Mouse (Mus musculus): Measurements from ENCODE around the gene Olfr1094.

The Olfr1094 gene

DNA sequence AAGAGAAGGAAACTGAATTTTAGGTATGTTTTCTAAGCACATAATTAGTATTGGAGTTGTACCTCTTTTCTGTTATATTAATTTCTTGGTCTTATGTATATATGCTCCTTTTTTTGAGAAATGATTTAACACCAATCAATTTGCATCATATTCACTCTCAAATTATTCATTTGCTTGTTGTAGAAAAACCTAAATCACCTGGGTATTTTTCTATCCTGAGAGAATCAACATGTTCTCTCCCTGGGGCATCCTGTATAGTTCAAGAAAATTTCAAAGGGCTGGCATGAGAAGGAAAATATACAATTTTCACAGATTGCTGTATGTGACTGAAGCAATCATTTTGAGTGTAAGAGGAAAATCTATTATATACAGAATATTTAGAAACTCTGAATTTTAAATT, at the start of gene Olfr1094:
Gene Olfr1094, plus strand, starts transcription at position 301 of the 400 bp plus-strand sequence.
- no peak for DNase-seq (ENCODE audit: low spot score)

DNA sequence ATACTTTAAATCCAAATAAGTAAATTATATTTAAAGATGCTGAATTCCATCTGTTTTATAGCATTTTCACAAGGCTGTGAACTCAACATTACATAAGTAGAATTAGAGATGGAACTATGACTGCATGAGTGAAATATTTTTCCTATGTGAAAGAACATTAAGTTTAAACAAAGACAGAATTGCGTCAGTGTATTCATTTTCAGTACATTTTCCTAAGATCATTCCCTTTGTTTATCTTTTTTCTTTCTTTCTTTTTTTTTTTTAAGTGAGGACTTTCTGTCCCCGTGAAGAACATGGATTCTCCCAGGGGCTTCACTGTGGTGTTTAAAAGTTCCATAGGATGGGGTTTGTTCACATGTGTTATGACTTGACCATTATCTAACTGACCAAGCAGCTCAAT, 42.3 kb upstream of the Olfr1094 start, which contains the start of gene Olfr1093:
Gene Olfr1093, plus strand, starts transcription at position 301 of the 400 bp plus-strand sequence.
- DNase-seq (ENCODE audit: low spot score): no peak

DNA sequence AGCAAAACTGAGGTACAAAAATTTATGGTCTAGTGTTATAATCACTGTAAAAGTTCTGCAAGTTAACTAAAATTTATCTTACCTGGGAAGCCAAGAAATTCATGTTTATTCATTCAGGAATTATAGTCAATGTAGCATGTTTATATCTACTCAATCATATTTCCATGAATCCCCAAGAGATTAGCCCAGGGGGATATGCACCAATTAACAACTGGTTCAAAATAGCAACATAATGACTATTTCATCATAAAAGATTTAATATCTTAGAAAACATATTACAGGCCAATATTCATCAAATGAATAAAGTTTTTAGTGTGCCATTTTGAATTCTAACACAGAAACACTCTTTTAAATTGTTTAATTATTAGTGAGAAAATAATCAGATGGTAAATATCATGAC, 14.5 kb upstream of the Olfr1094 start, which contains the start of gene Olfr141:
Gene Olfr141, minus strand, starts transcription at position 101 of the 400 bp plus-strand sequence.
- no peak for DNase-seq (ENCODE audit: low spot score)

DNA sequence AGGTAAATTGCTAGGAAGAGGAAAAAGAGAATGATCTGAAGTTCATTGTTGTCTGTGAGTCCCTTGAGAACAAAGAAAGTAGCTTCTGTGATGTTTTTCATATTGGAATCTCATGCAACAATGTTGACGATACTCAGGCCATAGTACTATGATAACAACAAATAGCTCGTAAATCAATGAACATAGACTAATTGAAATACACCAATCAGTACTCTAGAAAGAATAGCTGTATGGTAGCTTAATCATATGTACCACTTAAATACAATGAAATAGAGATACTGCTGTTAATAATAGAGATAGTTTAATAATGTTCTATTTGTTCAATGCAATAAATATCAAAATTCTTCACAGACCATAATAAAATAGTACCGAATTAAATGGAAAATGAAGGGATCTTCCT, 27.1 kb downstream of the Olfr1094 start, which contains the start of gene Olfr1095:
Gene Olfr1095, minus strand, starts transcription at position 101 of the 400 bp plus-strand sequence.
- no peak for DNase-seq (ENCODE audit: low spot score)

DNA sequence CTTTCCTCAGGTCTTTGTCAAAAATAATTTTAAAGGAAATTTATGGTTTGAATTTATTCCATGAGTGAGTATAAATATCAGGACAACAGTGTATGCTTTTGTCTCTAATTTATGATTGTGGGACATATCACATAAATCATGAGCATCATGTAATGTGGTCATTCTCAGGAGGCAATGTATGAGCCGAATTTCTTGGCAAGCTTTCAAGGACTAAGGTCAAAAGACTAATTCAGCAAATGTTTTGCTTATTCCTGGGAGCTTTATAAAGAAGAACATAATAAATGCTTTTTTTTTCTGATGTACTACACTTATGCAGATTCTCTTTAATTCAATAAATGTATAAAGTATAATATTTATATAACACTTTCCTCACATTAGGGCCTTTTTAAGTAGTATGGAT, 50.2 kb downstream of the Olfr1094 start, which contains the start of gene Gm13723:
Gene Gm13723, minus strand, starts transcription at position 101 of the 400 bp plus-strand sequence.
- DNase-seq (ENCODE audit: low spot score): no peak
